Mouse (Mus musculus) gonadal fat pad, adult 2 months (tissue): Measurements from ENCODE around the gene Slc22a6. TPM values are rescaled to one million over a fixed set of nuclear protein-coding genes. Genes with fewer than 3 reads are reported as not detected.
A peak's percentile ranks its signal among the peaks of the same experiment; 100 is the strongest.

Experiments used
- DNase-seq: peaks from one replicate; pipeline ENCODE4 v3.0.0-alpha.2; 2012; ENCODE audit warnings: low read depth
- polyA plus RNA-seq: library from polyadenylated mRNA; depleted of rRNA; stranded (reverse); fragments of >200 nt; gene quantifications from 2 replicates; pipeline ENCODE4 v1.2.3, GENCODE M21; 2012

The Slc22a6 gene
- polyA plus RNA-seq, 1 experiment, result not detected

- DNase-seq, result peak; percentile 79
These were observed 6.3 kb upstream of the Slc22a6 start for GRCm38 (mm10) chr19:8611358-8612123.

GRCm38 (mm10) chr19:8613111-8613510 lies 4.7 kb upstream of the Slc22a6 start:
- DNase-seq, result no peak

GRCm38 (mm10) chr19:8614343-8614742 lies 3.5 kb upstream of the Slc22a6 start:
- no peak for DNase-seq

GRCm38 (mm10) chr19:8616314-8616713 lies 1.5 kb upstream of the Slc22a6 start:
- DNase-seq, result no peak

GRCm38 (mm10) chr19:8621098-8621497 lies 3.3 kb downstream of the Slc22a6 start:
- DNase-seq, result no peak

- DNase-seq, result no peak
These were observed 12.4 kb downstream of the Slc22a6 start for GRCm38 (mm10) chr19:8630249-8630648.

GRCm38 (mm10) chr19:8630826-8631225 lies 13.0 kb downstream of the Slc22a6 start:
- no peak for DNase-seq

GRCm38 (mm10) chr19:8632029-8632428 lies 14.2 kb downstream of the Slc22a6 start:
- no peak for DNase-seq

GRCm38 (mm10) chr19:8642086-8642485 lies 24.2 kb downstream of the Slc22a6 start:
- no peak for DNase-seq

- no peak for DNase-seq
These were observed 28.6 kb downstream of the Slc22a6 start for GRCm38 (mm10) chr19:8646393-8646792.

GRCm38 (mm10) chr19:8655833-8656232 lies 38.0 kb downstream of the Slc22a6 start:
- no peak for DNase-seq

GRCm38 (mm10) chr19:8656341-8656740 lies 38.5 kb downstream of the Slc22a6 start:
- DNase-seq, result no peak

GRCm38 (mm10) chr19:8661821-8662307 lies 44.0 kb downstream of the Slc22a6 start:
- no peak for DNase-seq

GRCm38 (mm10) chr19:8662337-8662736 lies 44.5 kb downstream of the Slc22a6 start:
- no peak for DNase-seq

GRCm38 (mm10) chr19:8663360-8663839 lies 45.6 kb downstream of the Slc22a6 start, which contains the start of gene Chrm1:
TSS of gene Chrm1 (plus strand) at chr19:8663789.
- peak; percentile 63 for DNase-seq

- DNase-seq, result no peak
These were observed 46.1 kb downstream of the Slc22a6 start for GRCm38 (mm10) chr19:8663911-8664421.

GRCm38 (mm10) chr19:8664859-8665258 lies 47.0 kb downstream of the Slc22a6 start:
- DNase-seq, result no peak

- no peak for DNase-seq
These were observed 47.9 kb downstream of the Slc22a6 start for GRCm38 (mm10) chr19:8665746-8666145.

GRCm38 (mm10) chr19:8672859-8673258 lies 55.0 kb downstream of the Slc22a6 start:
- DNase-seq, result no peak

- no peak for DNase-seq
These were observed 55.7 kb downstream of the Slc22a6 start for GRCm38 (mm10) chr19:8673336-8674063.
